Mouse (Mus musculus): Measurements from ENCODE around the gene Tas1r1.

Gene Tas1r1

GRCm38 (mm10) chr4:152010091-152010706 lies 28.2 kb downstream of the Tas1r1 start:
- no peak for DNase-seq (ENCODE audit: low spot score in 2 of 2)

DNA sequence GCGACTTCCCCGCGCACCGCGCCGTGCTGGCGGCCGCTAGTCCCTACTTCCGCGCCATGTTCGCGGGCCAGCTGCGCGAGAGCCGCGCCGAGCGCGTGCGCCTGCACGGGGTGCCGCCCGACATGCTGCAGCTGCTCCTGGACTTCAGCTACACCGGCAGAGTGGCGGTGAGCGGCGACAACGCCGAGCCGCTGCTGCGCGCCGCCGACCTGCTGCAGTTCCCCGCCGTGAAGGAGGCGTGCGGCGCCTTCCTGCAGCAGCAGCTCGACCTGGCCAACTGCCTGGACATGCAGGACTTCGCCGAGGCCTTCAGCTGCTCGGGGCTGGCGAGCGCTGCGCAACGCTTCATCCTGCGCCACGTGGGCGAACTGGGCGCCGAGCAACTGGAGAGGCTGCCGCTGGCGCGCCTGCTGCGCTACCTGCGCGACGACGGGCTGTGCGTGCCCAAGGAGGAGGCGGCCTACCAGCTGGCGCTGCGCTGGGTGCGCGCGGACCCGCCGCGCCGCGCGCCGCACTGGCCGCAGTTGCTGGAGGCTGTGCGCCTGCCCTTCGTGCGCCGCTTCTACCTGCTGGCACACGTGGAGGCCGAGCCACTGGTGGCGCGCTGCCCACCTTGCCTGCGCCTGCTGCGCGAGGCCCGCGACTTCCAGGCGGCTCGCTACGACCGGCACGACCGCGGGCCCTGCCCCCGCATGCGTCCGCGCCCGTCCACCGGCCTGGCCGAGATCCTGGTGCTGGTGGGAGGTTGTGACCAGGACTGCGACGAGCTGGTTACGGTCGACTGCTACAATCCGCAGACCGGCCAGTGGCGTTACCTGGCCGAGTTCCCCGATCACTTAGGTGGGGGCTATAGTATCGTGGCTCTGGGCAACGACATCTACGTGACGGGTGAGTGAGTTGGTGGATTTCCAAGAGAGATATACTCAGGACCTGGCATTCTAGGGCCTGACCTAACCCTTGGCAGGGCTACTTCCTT lies 29.0 kb downstream of the Tas1r1 start:
- peak in 1 of 2 experiments; percentile 68 for DNase-seq (ENCODE audit: low spot score in 2 of 2)

GRCm38 (mm10) chr4:152008622-152009075 lies 29.7 kb downstream of the Tas1r1 start, which contains the start of gene Klhl21:
TSS of gene Klhl21 (plus strand) at chr4:152008803.
- peak; percentile 90 to 92 for DNase-seq (ENCODE audit: low spot score in 2 of 2)

GRCm38 (mm10) chr4:152008148-152008500 lies 30.2 kb downstream of the Tas1r1 start:
- DNase-seq (ENCODE audit: low spot score in 2 of 2), result no peak

- no peak for DNase-seq (ENCODE audit: low spot score in 2 of 2)
Measured at GRCm38 (mm10) chr4:152007481-152008147, 30.8 kb downstream of the Tas1r1 start.

DNA sequence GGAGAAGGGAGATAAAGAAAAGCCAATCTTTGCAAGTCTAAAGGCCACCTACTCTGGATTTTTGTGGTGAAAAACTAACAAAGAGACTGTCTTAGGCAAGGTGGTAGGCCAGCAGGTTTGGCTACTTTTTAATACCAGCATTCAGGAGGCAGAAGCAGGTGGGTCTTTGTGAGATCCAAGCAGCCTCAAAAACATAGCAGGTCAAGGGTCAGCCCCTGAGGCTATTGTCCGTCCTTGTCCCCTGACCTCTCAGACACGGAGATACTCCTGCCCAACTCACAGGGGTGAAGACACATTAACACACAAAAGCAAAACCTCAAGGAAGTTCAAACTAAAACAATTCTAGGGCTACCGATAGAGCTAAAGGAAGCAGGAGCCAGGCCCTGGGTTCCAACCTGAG lies 31.6 kb downstream of the Tas1r1 start:
- DNase-seq (ENCODE audit: low spot score in 2 of 2), result no peak

GRCm38 (mm10) chr4:152006137-152006536 lies 32.2 kb downstream of the Tas1r1 start:
- no peak for DNase-seq (ENCODE audit: low spot score in 2 of 2)

- DNase-seq (ENCODE audit: low spot score in 2 of 2), result no peak
Measured at GRCm38 (mm10) chr4:152002063-152002462, 36.3 kb downstream of the Tas1r1 start.

GRCm38 (mm10) chr4:152001335-152001734 lies 37.0 kb downstream of the Tas1r1 start:
- no peak for DNase-seq (ENCODE audit: low spot score in 2 of 2)

DNA sequence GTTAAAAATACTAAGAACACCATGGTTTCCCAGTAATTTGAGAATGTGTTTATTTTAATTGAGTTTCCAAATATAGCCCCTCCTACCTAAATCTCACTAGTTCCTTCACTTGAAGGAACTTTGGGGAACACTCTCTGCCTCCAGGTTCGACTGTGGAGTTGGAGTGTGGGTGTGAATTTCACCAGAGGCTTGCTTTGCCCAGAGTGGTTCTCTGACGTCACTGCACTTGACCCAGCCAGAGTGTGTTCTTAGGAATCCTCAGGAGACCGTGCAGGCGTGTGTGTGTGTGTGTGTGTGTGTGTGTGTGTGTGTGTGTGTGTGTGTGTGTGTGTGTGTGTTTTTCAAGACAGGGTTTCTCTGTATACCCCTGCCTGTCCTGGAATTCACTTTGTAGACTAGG lies 37.5 kb downstream of the Tas1r1 start:
- DNase-seq (ENCODE audit: low spot score in 2 of 2), result no peak

DNA sequence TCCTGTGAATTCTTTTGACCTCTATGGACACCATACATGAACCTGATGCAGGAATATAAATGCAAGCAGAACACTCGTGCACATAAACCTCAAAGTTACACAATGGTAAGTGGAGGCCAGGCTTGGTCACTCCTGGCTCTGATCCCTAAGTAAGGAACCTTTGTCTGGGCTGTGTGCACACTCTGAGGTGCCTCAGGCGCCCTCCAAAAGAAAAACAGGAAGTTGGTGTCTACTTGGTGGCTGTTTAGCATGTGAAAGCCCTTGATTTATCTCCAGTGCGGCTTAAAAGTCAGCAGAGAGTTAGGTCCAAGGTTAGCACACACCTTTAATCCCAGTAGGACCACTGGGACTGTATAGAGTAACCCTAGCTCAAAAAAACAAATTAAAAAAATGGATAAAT lies 38.9 kb downstream of the Tas1r1 start:
- no peak for DNase-seq (ENCODE audit: low spot score in 2 of 2)

- DNase-seq (ENCODE audit: low spot score in 2 of 2), result no peak
Measured at GRCm38 (mm10) chr4:151997701-151998100, 40.7 kb downstream of the Tas1r1 start.

DNA sequence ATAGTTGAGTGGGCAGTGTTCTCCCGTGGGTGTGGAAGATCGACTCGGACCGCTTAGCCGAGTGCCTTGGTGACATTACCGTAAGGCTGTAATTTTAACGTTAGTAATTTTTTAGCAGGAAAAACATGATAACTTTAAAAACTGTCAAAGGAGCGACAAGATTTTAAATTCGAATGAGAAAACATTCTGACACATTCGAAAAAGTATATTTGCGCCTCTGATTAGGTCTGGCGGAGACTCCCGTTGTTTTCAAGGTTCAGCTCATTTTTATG lies 41.5 kb downstream of the Tas1r1 start:
- DNase-seq (ENCODE audit: low spot score in 2 of 2), result no peak

DNA sequence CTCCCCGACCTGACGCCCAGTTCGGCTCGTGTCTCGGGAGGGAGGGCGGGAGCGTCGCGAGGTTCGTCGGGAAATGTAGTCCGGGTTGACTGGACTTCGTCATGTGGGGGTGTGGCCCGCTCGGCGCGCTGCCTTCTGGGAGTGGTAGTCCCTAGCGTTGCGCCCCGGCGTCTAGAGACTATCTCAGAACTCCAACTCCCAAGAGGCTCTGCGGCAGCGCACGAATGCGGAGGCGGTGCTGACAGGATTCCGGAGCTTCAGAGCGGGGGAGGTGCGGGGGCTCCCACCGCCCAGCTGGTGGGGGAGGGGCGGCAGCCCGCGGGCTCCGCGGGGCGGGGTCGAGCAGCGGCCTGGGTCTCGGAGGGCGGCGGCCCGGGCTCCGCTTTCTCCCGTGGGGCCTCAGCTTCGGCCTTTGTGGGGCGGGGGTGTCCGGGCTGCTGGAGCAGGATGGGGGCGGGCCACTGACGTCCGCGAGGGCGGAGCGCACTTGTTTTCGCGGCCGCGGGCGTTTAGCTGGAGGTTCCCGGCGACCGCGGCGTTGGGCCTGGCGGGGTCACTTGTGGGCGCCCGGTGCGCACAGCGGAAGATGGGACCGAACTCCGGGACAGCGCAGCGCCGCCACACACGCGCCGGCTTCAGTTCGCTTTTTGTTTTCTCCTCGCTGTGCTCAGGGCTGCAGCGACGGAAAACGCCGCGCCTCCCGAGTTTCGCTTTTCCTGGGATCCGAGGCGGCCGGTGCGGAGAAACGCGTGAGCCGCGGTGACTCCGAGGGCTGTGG lies 42.0 kb downstream of the Tas1r1 start, which contains the start of gene Phf13:
Phf13 (minus strand) TSS at position 86 of the 778 bp plus-strand sequence.
- DNase-seq (ENCODE audit: low spot score in 2 of 2), result peak; percentile 99

GRCm38 (mm10) chr4:151995371-151996172 lies 42.8 kb downstream of the Tas1r1 start:
- DNase-seq (ENCODE audit: low spot score in 2 of 2), result peak in 1 of 2 experiments; percentile 68

GRCm38 (mm10) chr4:151994228-151995171 lies 43.9 kb downstream of the Tas1r1 start:
- DNase-seq (ENCODE audit: low spot score in 2 of 2), result no peak

DNA sequence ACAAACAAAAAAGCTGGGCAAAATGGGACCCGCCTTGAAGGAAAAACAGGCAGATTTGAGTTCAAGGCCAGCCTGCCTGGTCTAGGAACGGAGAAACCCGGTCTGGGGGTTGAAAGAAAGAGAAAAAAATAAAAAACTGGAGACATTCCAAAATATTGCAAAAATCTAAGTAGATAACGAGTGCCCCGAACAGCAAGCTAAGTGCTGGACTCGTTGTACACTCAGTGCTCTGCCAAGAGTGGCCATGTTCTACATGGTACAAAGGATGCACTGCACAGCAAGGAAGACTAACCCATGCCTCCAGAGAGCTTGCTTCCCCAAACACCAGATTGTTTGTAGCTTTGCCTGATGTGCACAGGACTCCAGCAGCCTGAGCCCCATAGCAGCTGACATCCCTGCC lies 45.3 kb downstream of the Tas1r1 start:
- no peak for DNase-seq (ENCODE audit: low spot score in 2 of 2)

- no peak for DNase-seq (ENCODE audit: low spot score in 2 of 2)
Measured at GRCm38 (mm10) chr4:151992091-151992490, 46.3 kb downstream of the Tas1r1 start.

DNA sequence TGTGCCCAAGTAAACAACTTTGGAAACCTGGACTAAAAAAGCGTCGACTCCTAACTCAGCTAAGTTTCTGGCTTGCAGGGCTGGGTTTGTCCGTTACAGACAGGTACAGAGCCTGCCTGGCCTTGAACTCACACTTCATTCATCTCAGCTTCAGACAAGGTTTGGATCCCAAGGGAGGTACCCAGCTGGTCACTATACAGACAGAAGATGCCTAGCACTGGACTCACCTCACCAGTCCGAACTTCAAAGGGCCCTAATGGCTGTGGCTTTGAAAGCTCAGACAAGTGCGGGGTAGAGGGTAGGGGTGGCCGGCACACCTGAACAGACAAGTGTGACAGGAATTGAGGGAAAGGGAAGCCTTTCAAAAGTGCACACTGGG lies 49.3 kb downstream of the Tas1r1 start:
- no peak for DNase-seq (ENCODE audit: low spot score in 2 of 2)

All from frontal cortex, postnatal 10 days (tissue).